In genomic region chr19:7729543-7729942, GRCm38 (mm10) we compare ENCODE assay signal across 12 mouse cellular contexts. TPM values are rescaled to one million over a fixed set of nuclear protein-coding genes. Genes with fewer than 3 reads are reported as not detected.
DNase-seq lines count a peak whose midpoint lies in the region; ATAC-seq and TF ChIP-seq lines count a peak whose summit lies in the region.
"Had no signal": no experiment of that assay in that cellular context is flagged by ENCODE, and none has a peak within 500 bp of the region (broad histone marks: within the 10 kb centered on the region; RNA-seq: fewer than 3 reads in every experiment).

No protein-coding gene starts in this region.

- no peaks in the 10 kb centered on the region for H3K4me1 ChIP-seq in kidney, adult 2 months (ENCODE audit: control insufficient read depth, insufficient read depth, low read length)
- H3K4me1 ChIP-seq in kidney, embryonic 16.5 days (ENCODE audit: insufficient read depth, low read length): no peaks in the 10 kb centered on the region
- H3K4me1 ChIP-seq in MEL (ENCODE audit: control insufficient read depth in 1 of 2, insufficient read depth in 2 of 2, low read length in 2 of 2): no peaks in the 10 kb centered on the region

- no peaks in the 10 kb centered on the region for H3K79me2 ChIP-seq in MEL (ENCODE audit: control insufficient read depth, insufficient read depth, low read length, poor library complexity)

- WGBS in kidney, adult 2 months: 23% methylated on average over 1 of the region's 1 CpGs
- 51% methylated on average over 1 of the region's 1 CpGs for WGBS in kidney, embryonic 16.5 days
- 35% methylated on average over 1 of the region's 1 CpGs for WGBS in large intestine, adult 2 months

- no peaks in the 10 kb centered on the region for H3K36me3 ChIP-seq in kidney, adult 2 months (ENCODE audit: control insufficient read depth, insufficient read depth, low read length)
- no peaks in the 10 kb centered on the region for H3K36me3 ChIP-seq in kidney, embryonic 16.5 days (ENCODE audit: insufficient read depth, low read length)
- no peaks in the 10 kb centered on the region for H3K36me3 ChIP-seq in MEL (ENCODE audit: control insufficient read depth in 1 of 2, insufficient read depth in 2 of 2, low read length in 2 of 2)

- DNase-seq in kidney, adult 2 months: peak; percentile 77
- peak; percentile 21 to 23 for DNase-seq in B cell, adult 2 months
- DNase-seq in MEL (ENCODE audit: low read depth, low spot score): peak; percentile 10
- DNase-seq in large intestine, adult 2 months (ENCODE audit: low read depth, low spot score): peak; percentile 25
- no peak for DNase-seq in urinary bladder, postnatal 25 days (ENCODE audit: low spot score)
- DNase-seq in testis, postnatal 10 days (ENCODE audit: low spot score): no peak
- DNase-seq: cerebellum, adult 18-20 months; gastrocnemius, postnatal 25 days; heart, postnatal 36 days had no signal

- no peaks in the 10 kb centered on the region for H3K27me3 ChIP-seq in kidney, adult 2 months (replicated peaks; ENCODE audit: control insufficient read depth, insufficient read depth, low read length)
- no peaks in the 10 kb centered on the region for H3K27me3 ChIP-seq in kidney, embryonic 16.5 days (ENCODE audit: insufficient read depth, low read length)
- no peaks in the 10 kb centered on the region for H3K27me3 ChIP-seq in MEL (ENCODE audit: control insufficient read depth in 1 of 2, insufficient read depth in 2 of 2, low read length in 2 of 2)

- no peak for ATAC-seq in kidney, embryonic 16.5 days (ENCODE audit: low FRiP score, low TSS enrichment)

- no peak for TF ChIP-seq EP300 in MEL (IDR thresholded peaks at IDR 0.05; ENCODE audit: low read depth in 1 of 2, low read length in 2 of 2)

- H3K4me3 ChIP-seq in kidney, adult 2 months (ENCODE audit: insufficient read depth, low read depth, low read length): no peak overlapping the region
- no peak overlapping the region for H3K4me3 ChIP-seq in kidney, embryonic 16.5 days (ENCODE audit: low read length)
- no peak overlapping the region for H3K4me3 ChIP-seq in MEL (ENCODE audit: control insufficient read depth in 1 of 2, insufficient read depth in 1 of 2, low read depth in 2 of 2, low read length in 2 of 2)

- TF ChIP-seq RAD21 in MEL (IDR thresholded peaks at IDR 0.05; ENCODE audit: low read depth, low read length): peak; percentile 65

- H3K27ac ChIP-seq in kidney, adult 2 months (ENCODE audit: insufficient read depth, low read depth, low read length): no peak overlapping the region
- H3K27ac ChIP-seq in kidney, embryonic 16.5 days (ENCODE audit: low read length): no peak overlapping the region
- H3K27ac ChIP-seq in MEL (ENCODE audit: control insufficient read depth, low read depth, low read length): no peak overlapping the region

- H3K9me3 ChIP-seq in kidney, embryonic 16.5 days (ENCODE audit: low read length): no peaks in the 10 kb centered on the region
- H3K9me3 ChIP-seq in MEL (replicated peaks; ENCODE audit: insufficient read depth, low read length): no peaks in the 10 kb centered on the region

- no peak overlapping the region for H3K4me2 ChIP-seq in kidney, embryonic 16.5 days (replicated peaks; ENCODE audit: low read depth, low read length)

- peak; percentile 47 for TF ChIP-seq CTCF in kidney, adult 2 months (conservative IDR thresholded peaks at IDR 0.05; ENCODE audit: insufficient read depth, insufficient read length, low read depth, low read length)
- TF ChIP-seq CTCF in MEL (IDR thresholded peaks at IDR 0.05 in 2 of 3, conservative IDR thresholded peaks at IDR 0.05 in 1 of 3; ENCODE audit: control insufficient read depth in 1 of 3, insufficient read depth in 1 of 3, low read depth in 2 of 3, low read length in 3 of 3, poor library complexity in 1 of 3, severe bottlenecking in 1 of 3): peak in 2 of 3 experiments; percentile 33 to 52; a peak in 4 of 6 replicates

- no peak overlapping the region for H3K9ac ChIP-seq in kidney, embryonic 16.5 days (replicated peaks; ENCODE audit: low read length)
- H3K9ac ChIP-seq in MEL (ENCODE audit: control insufficient read depth, low read depth, low read length, poor library complexity, severe bottlenecking): no peak overlapping the region

- no peak for TF ChIP-seq POLR2A in kidney, adult 2 months (IDR thresholded peaks at IDR 0.05; ENCODE audit: low read depth, low read length)
- no peak for TF ChIP-seq POLR2A in MEL (IDR thresholded peaks at IDR 0.05; ENCODE audit: control insufficient read depth in 1 of 2, insufficient read depth in 1 of 2, low read depth in 1 of 2, low read length in 2 of 2, poor library complexity in 1 of 2)

TF ChIP-seq in MEL, 35 proteins besides CTCF, POLR2A, EP300 and RAD21:
- TF ChIP-seq SMC3 (IDR thresholded peaks at IDR 0.05; ENCODE audit: low read depth, low read length) (peak; percentile 58), UBTF (IDR thresholded peaks at IDR 0.05; ENCODE audit: borderline replicate concordance, insufficient read depth, low read depth, low read length) (no peak)
TF ChIP-seq in MEL: peak in this region for 1.

RNA-seq across cellular contexts. Expression of gene Slc22a19, which starts 18.4 kb away (rescaled TPM):
- 124 and 209 TPM in 2 replicates for polyA plus RNA-seq in kidney, adult 2 months (2012; rRNA removed)
- polyA plus RNA-seq in kidney, embryonic 16.5 days (2015; fragmentation: Nextera tagmentation; extraction: Ambion mirVana): 14.9 and 19.4 TPM in 2 replicates
- total RNA-seq in MEL (2012; rRNA removed): not detected in 2 replicates
- polyA plus RNA-seq in MEL (2012; ENCODE audit: insufficient read depth in 1 of 2, insufficient read length in 2 of 2, low read depth in 1 of 2, low replicate concordance in 2 of 2, missing spikeins in 1 of 2): not detected
- polyA plus RNA-seq in large intestine, adult 2 months (2012; rRNA removed): not detected in 2 replicates
- total RNA-seq: gastrocnemius, postnatal 25 days; heart, postnatal 36 days; left cerebral cortex, postnatal 10 days had no signal
- polyA plus RNA-seq: small intestine, adult 2 months had no signal

Comparison
In these comparisons a context has a peak if more than half of its experiments do, and no peak if none do; other contexts are left out.
1. DNase-seq: peak in kidney, adult 2 months (single experiment), B cell, adult 2 months (2 of 2), MEL (single experiment) and large intestine, adult 2 months (single experiment); none in urinary bladder, postnatal 25 days (single experiment) and testis, postnatal 10 days (single experiment).
2. RNA of gene Slc22a19, which starts 18.4 kb away (polyA plus RNA-seq): 124 to 209 TPM in kidney, adult 2 months and 14.9 to 19.4 TPM in kidney, embryonic 16.5 days; not detected in MEL and not detected in large intestine, adult 2 months; every median in the first group is over 10 times any median in the second.